Mouse (Mus musculus) midbrain, embryonic 14.5 days (tissue): Measurements from ENCODE around the gene Dyrk4. TPM values are rescaled to one million over a fixed set of nuclear protein-coding genes. Genes with fewer than 3 reads are reported as not detected.

Experiments used
- ATAC-seq: fragments of 200-750 bp; cut with Nextera tagmentation; 2 replicates; pipeline ENCODE4 v1.8.0; 2017; ENCODE audit warnings: moderate number of reproducible peaks, moderate library complexity; ENCODE audit not compliant: low FRiP score, low TSS enrichment
- DNase-seq: peaks from one replicate; pipeline ENCODE4 v3.0.0-alpha.2; 2015
- H3K27ac ChIP-seq: fragments of 300-500 bp; sonication (generic); replicated peaks from 2 replicates; pipeline ENCODE4 v1.5.1; 2014; ENCODE audit warnings: mild to moderate bottlenecking, low read depth, low read length, moderate library complexity
- H3K27me3 ChIP-seq: fragments of 300-500 bp; sonication (generic); 2 replicates; pipeline ENCODE4 v1.6.1; 2014; ENCODE audit warnings: low read length, control low read depth, mixed read lengths; ENCODE audit not compliant: control insufficient read depth, insufficient read depth
- H3K36me3 ChIP-seq: fragments of 300-500 bp; sonication (generic); 2 replicates; pipeline ENCODE4 v1.6.1; 2014; ENCODE audit warnings: low read length, control low read depth; ENCODE audit not compliant: control insufficient read depth, insufficient read depth
- H3K4me1 ChIP-seq: fragments of 300-500 bp; sonication (generic); 2 replicates; pipeline ENCODE4 v1.6.1; 2014; ENCODE audit warnings: mild to moderate bottlenecking, antibody characterized with exemption, low read length, control low read depth; ENCODE audit not compliant: control insufficient read depth, insufficient read depth
- H3K4me2 ChIP-seq: fragments of 300-500 bp; sonication (generic); 2 replicates; pipeline ENCODE4 v1.6.1; 2014; ENCODE audit warnings: mild to moderate bottlenecking, low read length, moderate library complexity
- H3K4me3 ChIP-seq: fragments of 300-500 bp; sonication (generic); replicated peaks from 2 replicates; pipeline ENCODE4 v1.5.1; 2014; ENCODE audit warnings: low read depth, low read length
- H3K9ac ChIP-seq: fragments of 300-500 bp; sonication (generic); replicated peaks from 2 replicates; pipeline ENCODE4 v1.6.1; 2014; ENCODE audit warnings: mild to moderate bottlenecking, low read length, moderate library complexity
- H3K9me3 ChIP-seq: fragments of 300-500 bp; sonication (generic); 2 replicates; pipeline ENCODE4 v1.6.1; 2016; ENCODE audit warnings: low read length, control low read depth, mixed read lengths; ENCODE audit not compliant: control insufficient read depth
- WGBS: fragments of 180-500 bp; shearing (Covaris S2); extraction: QIAGEN DNeasy Blood & Tissue Kit; methylation state at CpG from one replicate; pipeline ENCODE4 v1.1.7; 2014; 5-methylcytosine and 5-hydroxymethylcytosine counted together
- polyA plus RNA-seq: library from polyadenylated mRNA; unstranded; fragments of >200 nt; fragmentation: Nextera tagmentation; extraction: Ambion mirVana; gene quantifications from 2 replicates; pipeline ENCODE4 v1.2.1, GENCODE M21; 2014

Gene Dyrk4
- polyA plus RNA-seq, 1 experiment from 2014 or later = not detected

DNA sequence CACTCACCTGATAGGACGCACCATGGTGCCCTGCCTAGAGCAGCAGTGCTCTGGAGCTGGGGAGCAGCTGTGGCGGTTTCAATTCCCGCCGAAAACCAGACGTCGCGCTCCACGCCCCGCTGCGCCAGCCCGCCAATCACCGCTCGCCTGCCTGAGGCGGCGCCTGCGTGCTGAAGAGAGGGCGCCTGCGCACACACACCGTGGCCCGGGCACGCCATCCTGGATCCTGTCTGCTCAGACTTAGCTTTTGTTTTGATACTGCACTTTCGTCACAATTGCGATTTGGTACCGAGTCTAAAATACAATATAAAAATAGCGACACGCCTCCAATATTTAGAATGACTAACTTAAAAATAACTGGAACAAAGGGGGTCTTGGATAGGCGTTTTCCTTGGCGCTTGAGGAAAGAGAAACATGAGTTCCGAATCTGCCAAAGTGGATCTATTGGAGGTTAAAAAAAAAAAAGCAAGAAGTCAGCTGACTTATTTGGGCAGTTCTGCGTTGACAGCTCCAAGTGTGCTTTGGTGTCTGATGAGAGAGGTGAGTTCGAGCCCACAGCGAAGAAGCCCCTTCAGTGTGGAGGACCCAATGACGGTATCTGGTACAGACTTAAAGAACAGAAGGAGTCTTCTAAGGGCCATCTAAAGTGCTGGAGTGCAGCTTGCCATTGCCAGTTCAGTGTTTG lies 18.0 kb upstream of the Dyrk4 start, which contains the start of the genes Rad51ap1 and D6Wsu163e:
Gene Rad51ap1 (minus strand): TSS at position 101 of the 685 bp plus-strand sequence.
Gene D6Wsu163e (plus strand): TSS at position 476 of the 685 bp plus-strand sequence.
- peak; percentile 98 for DNase-seq
- H3K36me3 ChIP-seq = peaks cover 24% of the 10 kb centered on the region
- no peaks in the 10 kb centered on the region for H3K27me3 ChIP-seq
- peak within 1 kb of the TSS; percentile 67 for H3K4me3 ChIP-seq
- ATAC-seq = peak; percentile 97
- peak within 1 kb of the TSS; percentile 95 for H3K4me2 ChIP-seq
- no peaks in the 10 kb centered on the region for H3K9me3 ChIP-seq
- WGBS = under 1% methylated on average over 33 of the region's 33 CpGs
- peaks cover 15% of the 10 kb centered on the region for H3K4me1 ChIP-seq
- H3K9ac ChIP-seq = peak within 1 kb of the TSS; percentile 60
- H3K27ac ChIP-seq = peak within 1 kb of the TSS; percentile 52; the same call in 1 of the 2 replicates

DNA sequence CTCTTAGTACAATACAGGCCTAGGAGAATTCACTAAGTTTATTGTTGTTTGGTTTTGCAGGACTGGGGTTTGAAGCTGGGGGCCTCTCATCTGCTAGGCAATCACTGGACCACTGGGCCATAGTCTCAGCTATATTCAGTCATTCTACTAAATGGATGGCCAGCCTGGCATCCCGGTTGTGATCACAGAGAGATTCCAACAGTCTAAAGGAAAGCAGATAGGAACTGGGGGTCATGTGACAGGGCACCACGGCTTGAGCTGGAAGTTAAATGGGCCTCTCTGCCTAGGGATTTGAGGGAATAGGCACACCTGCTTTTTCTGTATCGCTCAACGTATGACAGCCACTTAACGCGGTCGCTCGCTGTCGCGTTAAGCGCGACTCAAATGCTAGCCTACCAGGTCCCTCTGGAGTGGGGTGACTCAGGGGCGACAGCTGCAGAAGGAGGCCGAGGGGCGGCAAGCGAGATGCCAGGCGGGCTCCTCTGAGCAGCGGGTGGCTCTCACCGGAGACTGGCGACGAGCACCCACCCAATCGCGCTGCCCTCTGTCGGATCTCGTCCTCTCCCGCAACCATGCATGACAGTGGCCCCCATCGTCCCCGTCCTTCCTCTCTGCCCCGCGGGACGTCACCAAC lies 17.3 kb upstream of the Dyrk4 start:
- Histone ChIP-seq H3K36me3 (peaks cover 17% of the 10 kb centered on the region), H3K4me3 (peak overlapping the region; percentile 67), H3K4me2 (peak overlapping the region; percentile 95), H3K9ac (peak overlapping the region; percentile 49; the same call in 1 of the 2 replicates), H3K27ac (no peak overlapping the region), H3K27me3 (no peaks in the 10 kb centered on the region), H3K9me3 (no peaks in the 10 kb centered on the region), H3K4me1 (peaks cover 15% of the 10 kb centered on the region)
- no peak for DNase-seq
- WGBS = under 1% methylated on average over 31 of the region's 31 CpGs
- ATAC-seq = no peak; the same call in 1 of the 2 replicates

DNA sequence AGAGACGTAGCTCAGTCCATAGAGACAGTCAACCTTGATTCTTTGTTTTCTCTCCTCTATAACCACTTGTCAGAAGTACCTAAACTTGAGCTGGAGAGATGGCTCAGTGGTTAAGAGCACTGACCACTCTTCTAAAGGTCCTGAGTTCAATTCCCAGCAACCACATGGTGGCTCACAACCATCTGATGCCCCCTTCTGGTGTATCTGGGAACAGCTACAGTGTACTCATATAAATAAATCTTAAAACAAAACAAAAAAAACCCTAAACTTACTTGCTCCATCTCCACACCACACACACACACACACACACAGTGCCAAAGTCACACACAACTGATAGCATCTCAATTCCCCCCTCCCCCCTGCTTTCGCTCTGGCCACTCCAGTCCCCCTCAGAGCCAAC lies 16.4 kb upstream of the Dyrk4 start:
- ATAC-seq = no peak

DNA sequence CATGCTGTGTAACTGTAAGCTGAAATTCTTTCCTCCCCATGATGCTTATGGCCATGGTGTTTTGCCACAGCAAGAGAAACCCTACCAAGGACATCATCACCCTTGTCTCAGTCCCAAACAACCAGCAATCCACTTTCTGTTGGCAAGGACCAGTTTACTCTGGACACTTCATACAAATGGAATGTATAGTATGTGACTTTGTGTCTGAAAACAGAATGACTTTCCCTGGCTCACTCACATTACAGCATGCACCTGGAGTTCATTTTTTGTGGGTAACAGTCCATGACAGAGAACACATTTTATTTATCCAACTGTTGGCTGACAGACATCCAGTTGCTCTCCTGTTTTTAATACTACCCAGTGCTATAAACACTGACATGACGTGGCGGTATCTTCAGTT lies 11.3 kb upstream of the Dyrk4 start:
- H3K4me3 ChIP-seq = no peak overlapping the region
- H3K27me3 ChIP-seq = no peaks in the 10 kb centered on the region
- H3K9ac ChIP-seq = no peak overlapping the region
- no peaks in the 10 kb centered on the region for H3K4me1 ChIP-seq
- no peak overlapping the region for H3K27ac ChIP-seq
- no peak overlapping the region for H3K4me2 ChIP-seq
- no peak for ATAC-seq
- peaks cover 14% of the 10 kb centered on the region; the same call in 1 of the 2 replicates for H3K36me3 ChIP-seq
- H3K9me3 ChIP-seq = no peaks in the 10 kb centered on the region
- WGBS = 95% methylated on average over 2 of the region's 2 CpGs
- no peak for DNase-seq

More for the DNA sequence above, 16.4 kb upstream of the Dyrk4 start:
- no peak for DNase-seq
- Histone ChIP-seq H3K4me2 (peak overlapping the region; percentile 95), H3K36me3 (peaks cover 12% of the 10 kb centered on the region), H3K27ac (no peak overlapping the region), H3K27me3 (no peaks in the 10 kb centered on the region), H3K9ac (no peak overlapping the region), H3K9me3 (no peaks in the 10 kb centered on the region), H3K4me3 (peak overlapping the region; percentile 67; the same call in 1 of the 2 replicates), H3K4me1 (peaks cover 15% of the 10 kb centered on the region)
- WGBS = 78% methylated on average over 2 of the region's 2 CpGs

DNA sequence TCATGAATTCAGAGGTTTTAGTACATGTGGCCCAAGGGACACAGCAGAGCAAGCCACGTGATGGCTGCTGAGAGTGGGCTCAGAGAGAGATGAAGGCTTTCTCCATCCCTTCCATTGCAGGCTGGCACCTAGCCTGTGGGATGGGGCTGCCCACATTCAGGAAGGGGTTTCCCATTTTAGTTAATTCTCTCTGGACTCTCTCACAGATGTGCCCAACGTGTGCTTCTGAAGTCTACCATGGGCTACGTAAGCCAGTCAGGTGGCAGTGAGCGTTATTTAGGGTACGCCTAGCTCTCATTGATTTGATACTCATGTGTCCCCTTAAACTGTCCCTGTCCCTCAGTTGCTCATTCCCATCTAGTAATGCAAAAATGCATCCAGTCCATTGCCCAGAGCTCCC lies 6.7 kb downstream of the Dyrk4 start:
- WGBS = 87% methylated on average over 5 of the region's 5 CpGs
- ATAC-seq = no peak

DNA sequence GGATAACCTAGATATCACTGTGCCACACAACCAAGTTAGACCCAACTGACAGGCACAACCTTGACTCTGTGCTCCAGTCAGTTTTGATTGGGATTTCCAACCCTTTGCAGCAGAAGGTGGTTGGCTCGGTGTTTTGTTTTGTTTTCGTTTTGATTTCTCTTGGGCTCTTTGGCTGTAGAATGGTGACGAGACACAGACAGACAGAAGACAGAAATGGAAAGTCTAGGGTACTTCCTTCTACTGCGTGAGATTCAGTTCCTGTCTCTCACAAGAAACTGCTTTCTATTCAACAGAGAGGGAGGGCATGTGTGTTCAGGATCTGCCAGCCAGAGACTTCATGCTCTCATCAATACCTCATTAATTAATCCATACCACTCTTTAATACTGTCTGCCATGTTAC lies 10.9 kb downstream of the Dyrk4 start:
- ATAC-seq = no peak
- no peak overlapping the region for H3K4me3 ChIP-seq
- 83% methylated on average over 4 of the region's 4 CpGs for WGBS

More for the DNA sequence above, 6.7 kb downstream of the Dyrk4 start:
- H3K36me3 ChIP-seq = no peaks in the 10 kb centered on the region
- H3K4me3 ChIP-seq = no peak overlapping the region
- no peak overlapping the region for H3K27ac ChIP-seq
- no peaks in the 10 kb centered on the region for H3K4me1 ChIP-seq
- H3K9ac ChIP-seq = no peak overlapping the region
- no peaks in the 10 kb centered on the region for H3K9me3 ChIP-seq
- H3K27me3 ChIP-seq = no peaks in the 10 kb centered on the region
- no peak overlapping the region for H3K4me2 ChIP-seq
- DNase-seq = no peak

DNA sequence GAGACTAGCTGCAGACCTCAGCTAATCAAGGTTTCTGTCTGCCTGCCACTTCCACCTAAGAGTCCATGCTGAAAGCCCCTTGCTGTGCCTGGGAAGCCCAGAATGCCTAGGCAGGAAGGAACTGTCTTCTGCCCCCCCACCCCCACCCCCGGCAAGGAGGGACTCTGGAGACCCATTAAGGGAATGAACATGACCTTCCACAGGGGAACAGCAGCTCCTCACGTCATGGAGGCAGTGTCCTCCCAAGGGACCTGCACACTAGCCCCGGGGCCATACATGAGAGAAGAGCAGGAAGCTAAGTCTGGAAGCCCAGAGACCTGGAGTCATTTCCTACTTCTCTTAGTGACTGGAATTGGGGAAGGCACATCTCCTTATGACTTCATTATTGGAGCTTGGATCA lies 13.8 kb downstream of the Dyrk4 start:
- DNase-seq (no peak), ATAC-seq (no peak)
- Histone ChIP-seq H3K27ac (no peak overlapping the region), H3K9ac (no peak overlapping the region), H3K4me1 (no peaks in the 10 kb centered on the region), H3K9me3 (no peaks in the 10 kb centered on the region), H3K4me3 (no peak overlapping the region), H3K4me2 (no peak overlapping the region), H3K36me3 (no peaks in the 10 kb centered on the region), H3K27me3 (no peaks in the 10 kb centered on the region)
- 69% methylated on average over 3 of the region's 3 CpGs for WGBS

More for the DNA sequence above, 10.9 kb downstream of the Dyrk4 start:
- no peak for DNase-seq
- H3K9ac ChIP-seq = no peak overlapping the region
- no peaks in the 10 kb centered on the region for H3K36me3 ChIP-seq
- no peak overlapping the region for H3K27ac ChIP-seq
- no peak overlapping the region for H3K4me2 ChIP-seq
- H3K27me3 ChIP-seq = no peaks in the 10 kb centered on the region
- H3K9me3 ChIP-seq = no peaks in the 10 kb centered on the region
- H3K4me1 ChIP-seq = no peaks in the 10 kb centered on the region

DNA sequence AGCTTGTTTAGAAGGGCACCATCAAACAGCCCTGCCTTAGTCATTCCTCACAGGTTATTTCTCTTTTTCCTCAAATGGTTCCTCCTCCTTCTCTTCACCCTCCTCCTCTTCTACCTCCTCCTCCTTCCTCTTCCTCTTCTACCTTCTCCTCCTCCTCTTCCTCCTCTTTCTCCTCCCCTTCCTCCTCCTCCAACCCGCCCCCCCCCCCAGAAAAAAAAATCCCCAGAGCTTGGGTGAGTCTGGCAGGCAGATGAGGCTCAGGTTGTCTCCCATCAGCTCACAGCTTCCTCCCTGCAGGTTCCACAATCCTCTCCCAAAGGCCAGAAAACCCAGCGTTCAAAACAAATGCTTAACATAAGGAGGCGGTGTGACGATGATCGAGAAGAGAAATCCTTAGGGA lies 14.3 kb downstream of the Dyrk4 start:
- H3K9ac ChIP-seq = no peak overlapping the region
- WGBS = 80% methylated on average over 4 of the region's 5 CpGs

More for the DNA sequence above, 14.3 kb downstream of the Dyrk4 start:
- ATAC-seq = no peak
- H3K4me2 ChIP-seq = no peak overlapping the region
- H3K27ac ChIP-seq = no peak overlapping the region
- no peaks in the 10 kb centered on the region for H3K36me3 ChIP-seq
- H3K4me1 ChIP-seq = no peaks in the 10 kb centered on the region
- H3K9me3 ChIP-seq = no peaks in the 10 kb centered on the region
- DNase-seq = no peak
- no peaks in the 10 kb centered on the region for H3K27me3 ChIP-seq
- no peak overlapping the region for H3K4me3 ChIP-seq
